Mouse (Mus musculus) telencephalon, adult 2 months (tissue): ENCODE measurements at regions not wholly inside any gene's neighbourhood (a gene's known extent, or its start where the extent isn't known, plus 50 kb on each side); places are given as distances from the start of the nearest gene placed in this dataset.

Experiments used
- DNase-seq: peaks from one replicate; pipeline ENCODE4 v3.0.0-alpha.2; 2011; ENCODE audit warnings: low read depth, low spot score

DNA sequence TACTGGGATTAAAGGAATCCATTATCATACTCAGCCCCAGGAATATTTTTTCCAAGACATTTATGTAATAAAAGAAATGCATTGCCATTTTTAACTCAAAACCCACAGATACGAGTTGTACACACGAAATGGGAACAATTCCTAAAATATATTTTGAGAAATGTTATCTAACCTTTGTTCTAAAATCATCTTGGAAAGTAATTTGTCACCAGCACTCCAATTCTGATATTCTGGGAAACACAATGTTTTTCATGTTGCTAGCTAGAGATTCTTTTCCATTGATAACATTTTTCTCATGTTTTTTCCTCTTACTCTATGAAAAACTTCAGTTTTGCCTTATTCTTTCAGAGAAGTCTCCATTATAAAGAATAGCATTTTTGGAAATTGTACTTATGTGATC lies 484.8 kb upstream of the Ptchd4 start:
- DNase-seq, result peak; percentile 35
